Mouse (Mus musculus): ENCODE measurements around the gene Kcna2.

DNA sequence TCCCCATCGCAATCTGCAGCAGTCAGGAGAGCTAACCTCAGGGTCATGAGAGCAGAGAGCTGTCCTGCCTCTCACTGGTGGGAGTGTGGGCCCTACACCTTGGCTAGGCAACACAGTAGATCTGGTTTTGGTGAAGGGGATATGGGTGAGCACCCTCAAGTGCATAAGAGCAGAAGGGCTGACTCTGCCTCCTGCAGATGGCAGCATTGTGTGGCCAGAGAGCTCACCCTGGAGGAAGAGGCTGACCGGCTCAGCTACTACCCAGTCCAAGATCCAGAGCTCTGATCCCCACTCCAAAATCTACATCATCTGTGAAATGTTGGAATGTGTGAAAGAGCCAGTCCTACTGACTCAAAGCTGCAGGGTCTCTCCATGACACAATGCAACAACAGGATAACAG lies 27.1 kb upstream of the Kcna2 start:
- TF ChIP-seq CTCF (IDR thresholded peaks at IDR 0.05; ENCODE audit: borderline replicate concordance, insufficient read depth, low read depth, low read length) (0 out of 2 replicates have a peak, but pooled peaks have one; percentile 17), POLR2A (IDR thresholded peaks at IDR 0.05; ENCODE audit: borderline replicate concordance, insufficient read depth, low read length) (no peak)
